Mouse (Mus musculus) thymus, adult 2 months (tissue): ENCODE data around the gene Gm7247. TPM values are rescaled to one million over a fixed set of nuclear protein-coding genes. Genes with fewer than 3 reads are reported as not detected.

Experiments used
- DNase-seq: peaks from one replicate; pipeline ENCODE4 v3.0.0; 2021
- H3K27ac ChIP-seq: fragments of 200-500 bp; 2 replicates; pipeline ENCODE4 v1.5.1; 2012; ENCODE audit warnings: low read length, control low read depth; ENCODE audit not compliant: control insufficient read depth, insufficient read depth
- H3K27me3 ChIP-seq: fragments of 200-500 bp; 2 replicates; pipeline ENCODE4 v1.6.1; 2012; ENCODE audit warnings: mild to moderate bottlenecking, low read length, moderate library complexity, mixed read lengths; ENCODE audit not compliant: control insufficient read depth, insufficient read depth
- H3K36me3 ChIP-seq: fragments of 200-500 bp; 2 replicates; pipeline ENCODE4 v1.6.1; 2012; ENCODE audit warnings: mild to moderate bottlenecking, low read length, moderate library complexity; ENCODE audit not compliant: control insufficient read depth, insufficient read depth
- H3K4me1 ChIP-seq: fragments of 200-500 bp; replicated peaks from 2 replicates; pipeline ENCODE4 v1.6.1; 2012; ENCODE audit warnings: low read length; ENCODE audit not compliant: control insufficient read depth, insufficient read depth
- H3K4me3 ChIP-seq: fragments of 200-500 bp; 2 replicates; pipeline ENCODE4 v1.5.1; 2012; ENCODE audit warnings: mild to moderate bottlenecking, low read length, control low read depth, moderate library complexity; ENCODE audit not compliant: control insufficient read depth, insufficient read depth
- CTCF ChIP-seq: fragments of 200-500 bp; IDR thresholded peaks from 2 replicates; pipeline ENCODE4 v1.5.1; 2012; ENCODE audit warnings: mild to moderate bottlenecking, control low read depth, low read length, moderate library complexity, borderline replicate concordance; ENCODE audit not compliant: control insufficient read depth, poor library complexity, insufficient read depth; ENCODE audit errors: extremely low read depth
- POLR2A ChIP-seq: fragments of 200-500 bp; IDR thresholded peaks from 2 replicates; pipeline ENCODE4 v1.6.1; 2012; ENCODE audit warnings: mild to moderate bottlenecking, low read length, control low read depth, moderate library complexity; ENCODE audit not compliant: control insufficient read depth, poor library complexity, insufficient read depth; ENCODE audit errors: extremely low read depth
- WGBS: fragments of 180-500 bp; shearing (Covaris S2); methylation state at CpG from one replicate; pipeline ENCODE4 v1.1.7; 2018; 5-methylcytosine and 5-hydroxymethylcytosine counted together
- polyA plus RNA-seq: library from polyadenylated mRNA; depleted of rRNA; stranded (reverse); fragments of >200 nt; gene quantifications from 2 replicates; pipeline ENCODE4 v1.2.3, GENCODE M21; 2012

Gm7247 gene
- polyA plus RNA-seq, 1 experiment, result not detected

GRCm38 (mm10) chr14:51483671-51484070 is 122.1 kb downstream of the Gm7247 start:
- H3K4me3 ChIP-seq, result no peak overlapping the region
- 97% methylated on average over 1 of the region's 1 CpGs for WGBS
- no peaks in the 10 kb centered on the region for H3K4me1 ChIP-seq
- H3K27me3 ChIP-seq, result no peaks in the 10 kb centered on the region
- no peaks in the 10 kb centered on the region for H3K36me3 ChIP-seq
- TF ChIP-seq POLR2A, result no peak
- TF ChIP-seq CTCF, result no peak
- DNase-seq, result no peak
- H3K27ac ChIP-seq, result no peak overlapping the region

- WGBS, result 86% methylated on average over 1 of the region's 1 CpGs
Observed at GRCm38 (mm10) chr14:51486111-51486510, 124.6 kb downstream of the Gm7247 start.

GRCm38 (mm10) chr14:51495781-51496180 is 134.2 kb downstream of the Gm7247 start:
- H3K4me1 ChIP-seq, result no peaks in the 10 kb centered on the region
- H3K36me3 ChIP-seq, result no peaks in the 10 kb centered on the region
- H3K27me3 ChIP-seq, result no peaks in the 10 kb centered on the region
- WGBS, result 91% methylated on average over 2 of the region's 2 CpGs
- H3K4me3 ChIP-seq, result no peak overlapping the region
- TF ChIP-seq POLR2A, result no peak
- no peak for TF ChIP-seq CTCF
- no peak for DNase-seq
- no peak overlapping the region for H3K27ac ChIP-seq

More at GRCm38 (mm10) chr14:51486111-51486510, 124.6 kb downstream of the Gm7247 start:
- H3K27me3 ChIP-seq, result no peaks in the 10 kb centered on the region
- no peak for TF ChIP-seq POLR2A
- TF ChIP-seq CTCF, result no peak
- no peak for DNase-seq
- no peaks in the 10 kb centered on the region for H3K4me1 ChIP-seq
- H3K36me3 ChIP-seq, result no peaks in the 10 kb centered on the region
- H3K27ac ChIP-seq, result no peak overlapping the region
- H3K4me3 ChIP-seq, result no peak overlapping the region

GRCm38 (mm10) chr14:51496955-51497354 is 135.4 kb downstream of the Gm7247 start:
- 92% methylated on average over 1 of the region's 1 CpGs for WGBS
- H3K27me3 ChIP-seq, result no peaks in the 10 kb centered on the region

GRCm38 (mm10) chr14:51497958-51498357 is 136.4 kb downstream of the Gm7247 start:
- Histone ChIP-seq H3K27ac (no peak overlapping the region), H3K36me3 (no peaks in the 10 kb centered on the region), H3K4me1 (no peaks in the 10 kb centered on the region), H3K27me3 (no peaks in the 10 kb centered on the region), H3K4me3 (no peak overlapping the region)
- 90% methylated on average over 2 of the region's 2 CpGs for WGBS
- TF ChIP-seq POLR2A (no peak), CTCF (no peak)
- DNase-seq, result no peak

More at GRCm38 (mm10) chr14:51496955-51497354, 135.4 kb downstream of the Gm7247 start:
- Histone ChIP-seq H3K4me3 (no peak overlapping the region), H3K27ac (no peak overlapping the region), H3K4me1 (no peaks in the 10 kb centered on the region), H3K36me3 (no peaks in the 10 kb centered on the region)
- TF ChIP-seq POLR2A (no peak), CTCF (no peak)
- no peak for DNase-seq

GRCm38 (mm10) chr14:51499707-51500275 is 138.2 kb downstream of the Gm7247 start:
- H3K27me3 ChIP-seq, result no peaks in the 10 kb centered on the region
- no peak for TF ChIP-seq CTCF
- TF ChIP-seq POLR2A, result no peak
- no peak overlapping the region for H3K4me3 ChIP-seq
- no peak overlapping the region for H3K27ac ChIP-seq
- no peaks in the 10 kb centered on the region for H3K4me1 ChIP-seq
- no peaks in the 10 kb centered on the region for H3K36me3 ChIP-seq
- 90% methylated on average over 2 of the region's 2 CpGs for WGBS
- DNase-seq, result no peak

- no peaks in the 10 kb centered on the region for H3K36me3 ChIP-seq
- TF ChIP-seq CTCF, result no peak
- TF ChIP-seq POLR2A, result no peak
- 17% methylated on average over 4 of the region's 4 CpGs for WGBS
- no peak overlapping the region for H3K27ac ChIP-seq
- no peak overlapping the region for H3K4me3 ChIP-seq
- H3K4me1 ChIP-seq, result no peaks in the 10 kb centered on the region
- DNase-seq, result no peak
- H3K27me3 ChIP-seq, result no peaks in the 10 kb centered on the region
Observed at GRCm38 (mm10) chr14:51500461-51500860, 138.9 kb downstream of the Gm7247 start.
